Mouse (Mus musculus) lung, postnatal 0 days (tissue): ENCODE results near the gene Crygf.

Experiments
- CTCF ChIP-seq: IDR thresholded peaks from 2 replicates; pipeline ENCODE4 v1.5.1; 2016; ENCODE audit warnings: antibody characterized with exemption, mild to moderate bottlenecking
- EP300 ChIP-seq: IDR thresholded peaks from 2 replicates; pipeline ENCODE4 v1.6.1; 2016; ENCODE audit warnings: antibody characterized with exemption, mild to moderate bottlenecking, control low read depth

DNA sequence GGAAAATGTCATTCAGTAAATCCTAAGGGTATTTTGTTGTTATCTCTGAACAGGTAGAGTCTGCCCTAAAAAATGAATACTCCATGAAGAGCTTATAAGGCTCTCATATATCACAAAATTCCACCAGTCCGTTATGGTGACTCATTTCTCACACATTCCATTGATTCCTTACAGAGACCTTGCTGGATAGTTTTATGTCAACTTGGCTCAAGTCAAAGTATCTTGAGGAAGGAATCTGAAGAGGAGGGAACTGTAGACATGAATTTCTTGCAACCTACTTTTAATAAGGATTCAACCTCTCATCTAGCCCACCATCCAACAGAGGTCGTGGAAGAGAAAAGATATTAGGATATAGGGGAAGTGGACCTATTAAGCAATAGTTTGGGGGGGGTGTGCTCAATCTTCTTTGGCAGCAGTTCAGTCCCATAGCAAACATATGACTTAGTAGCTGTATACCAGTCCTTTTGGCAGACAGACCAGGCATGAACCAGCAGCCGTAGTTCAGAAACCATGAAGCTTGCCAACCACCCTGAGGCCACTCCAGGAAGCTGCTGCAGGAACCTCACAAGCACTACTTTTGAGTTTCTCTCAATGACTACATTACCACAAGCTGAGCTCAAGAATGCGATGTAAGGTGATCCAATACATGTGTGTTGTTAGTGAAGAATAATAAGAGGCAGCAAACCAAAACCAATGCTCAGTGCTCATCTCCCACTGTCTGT is 5.9 kb downstream of the Crygf start:
- TF ChIP-seq CTCF: no peak
- TF ChIP-seq EP300: no peak
